Mouse (Mus musculus): ENCODE results near the gene Tnc. TPM values are rescaled to one million over a fixed set of nuclear protein-coding genes. Genes with fewer than 3 reads are reported as not detected.

Gene Tnc
- polyA plus RNA-seq, 1 experiment from 2014 or later: 2.5 TPM

DNA sequence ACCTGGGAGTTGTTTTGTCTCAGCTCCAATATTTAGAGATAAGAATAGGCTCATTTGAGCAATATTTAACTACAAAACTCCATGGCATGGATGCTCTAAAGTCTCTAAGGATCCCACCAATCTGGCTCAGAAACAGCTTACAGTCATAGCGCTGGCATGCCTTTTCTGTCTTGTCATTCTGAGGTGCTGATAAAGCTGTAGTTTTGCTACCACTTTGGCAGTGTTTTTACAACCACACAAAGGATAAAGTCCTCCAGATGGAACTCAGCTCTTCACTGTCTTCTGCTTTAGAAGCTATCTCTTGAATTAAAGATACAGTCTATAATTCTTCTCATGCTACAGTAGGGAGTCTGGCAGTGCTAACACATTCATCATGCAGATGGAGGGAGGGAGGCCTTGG is 56.6 kb downstream of the Tnc start:
- no peak for ATAC-seq (ENCODE audit: insufficient read depth)
- H3K4me1 ChIP-seq (replicated peaks): no peaks in the 10 kb centered on the region
- H3K9ac ChIP-seq: no peak overlapping the region
- H3K27ac ChIP-seq (replicated peaks): no peak overlapping the region
- H3K27me3 ChIP-seq: no peaks in the 10 kb centered on the region
- H3K4me2 ChIP-seq: no peak overlapping the region
- H3K9me3 ChIP-seq (replicated peaks): no peaks in the 10 kb centered on the region
- no peak overlapping the region for H3K4me3 ChIP-seq (replicated peaks)
- H3K36me3 ChIP-seq (replicated peaks): no peaks in the 10 kb centered on the region
- 74% methylated on average over 1 of the region's 1 CpGs for WGBS (ENCODE audit: insufficient replicate concordance)

GRCm38 (mm10) chr4:63988090-63988489 is 58.7 kb downstream of the Tnc start:
- 67% methylated on average over 5 of the region's 5 CpGs for WGBS (ENCODE audit: insufficient replicate concordance)
- no peaks in the 10 kb centered on the region for H3K27me3 ChIP-seq
- H3K4me3 ChIP-seq (replicated peaks): no peak overlapping the region
- no peaks in the 10 kb centered on the region for H3K9me3 ChIP-seq (replicated peaks)
- H3K4me1 ChIP-seq (replicated peaks): no peaks in the 10 kb centered on the region
- no peak for ATAC-seq (ENCODE audit: insufficient read depth)
- no peaks in the 10 kb centered on the region for H3K36me3 ChIP-seq (replicated peaks)
- H3K9ac ChIP-seq: no peak overlapping the region
- no peak overlapping the region for H3K27ac ChIP-seq (replicated peaks)
- no peak overlapping the region for H3K4me2 ChIP-seq

- Histone ChIP-seq H3K4me3 (replicated peaks) (no peak overlapping the region), H3K4me2 (no peak overlapping the region), H3K27me3 (no peaks in the 10 kb centered on the region), H3K9me3 (replicated peaks) (no peaks in the 10 kb centered on the region), H3K4me1 (replicated peaks) (no peaks in the 10 kb centered on the region), H3K27ac (replicated peaks) (no peak overlapping the region), H3K9ac (no peak overlapping the region), H3K36me3 (replicated peaks) (no peaks in the 10 kb centered on the region)
- no peak for ATAC-seq (ENCODE audit: insufficient read depth)
Measured at GRCm38 (mm10) chr4:63986576-63986975, 60.2 kb downstream of the Tnc start.

- ATAC-seq (ENCODE audit: insufficient read depth): no peak
- Histone ChIP-seq H3K4me2 (no peak overlapping the region), H3K27ac (replicated peaks) (no peak overlapping the region), H3K4me1 (replicated peaks) (no peaks in the 10 kb centered on the region), H3K27me3 (no peaks in the 10 kb centered on the region), H3K36me3 (replicated peaks) (no peaks in the 10 kb centered on the region), H3K9ac (no peak overlapping the region), H3K9me3 (replicated peaks) (no peaks in the 10 kb centered on the region), H3K4me3 (replicated peaks) (no peak overlapping the region)
- 45% methylated on average over 8 of the region's 8 CpGs for WGBS (ENCODE audit: insufficient replicate concordance)
Measured at GRCm38 (mm10) chr4:63983098-63983445, 63.7 kb downstream of the Tnc start.

GRCm38 (mm10) chr4:63982425-63983097 is 64.3 kb downstream of the Tnc start:
- ATAC-seq (ENCODE audit: insufficient read depth): no peak
- H3K36me3 ChIP-seq (replicated peaks): no peaks in the 10 kb centered on the region
- no peaks in the 10 kb centered on the region for H3K4me1 ChIP-seq (replicated peaks)
- H3K4me2 ChIP-seq: no peak overlapping the region
- H3K9ac ChIP-seq: no peak overlapping the region
- no peak overlapping the region for H3K4me3 ChIP-seq (replicated peaks)
- H3K9me3 ChIP-seq (replicated peaks): no peaks in the 10 kb centered on the region
- no peak overlapping the region for H3K27ac ChIP-seq (replicated peaks)
- no peaks in the 10 kb centered on the region for H3K27me3 ChIP-seq
- WGBS (ENCODE audit: insufficient replicate concordance): 56% methylated on average over 12 of the region's 12 CpGs

- no peaks in the 10 kb centered on the region for H3K9me3 ChIP-seq (replicated peaks)
- no peak overlapping the region for H3K27ac ChIP-seq (replicated peaks)
- ATAC-seq (ENCODE audit: insufficient read depth): no peak
- H3K4me3 ChIP-seq (replicated peaks): no peak overlapping the region
- H3K36me3 ChIP-seq (replicated peaks): no peaks in the 10 kb centered on the region
- 57% methylated on average over 1 of the region's 1 CpGs for WGBS (ENCODE audit: insufficient replicate concordance)
- no peak overlapping the region for H3K4me2 ChIP-seq
- no peaks in the 10 kb centered on the region for H3K27me3 ChIP-seq
- no peaks in the 10 kb centered on the region for H3K4me1 ChIP-seq (replicated peaks)
- no peak overlapping the region for H3K9ac ChIP-seq
Measured at GRCm38 (mm10) chr4:63980211-63980794, 66.5 kb downstream of the Tnc start.

DNA sequence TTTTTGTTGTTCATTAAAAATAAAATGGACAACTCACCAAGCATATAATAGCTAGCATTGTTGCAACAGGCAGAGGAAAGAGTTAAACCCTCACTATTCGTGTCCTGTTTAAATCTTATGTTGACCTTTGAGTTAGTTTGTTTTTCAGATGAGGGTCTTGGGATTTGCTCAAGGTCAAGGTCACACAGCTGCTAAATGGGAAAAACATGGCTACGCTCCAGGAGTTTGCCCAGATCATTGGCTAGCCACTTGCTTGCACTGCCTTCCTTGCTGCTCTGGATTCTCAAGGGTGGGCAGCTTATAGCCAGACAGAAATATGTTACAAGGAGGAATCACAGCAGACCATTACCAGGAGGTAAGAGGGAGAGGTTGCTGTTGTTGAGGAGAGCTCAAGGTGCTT is 67.2 kb downstream of the Tnc start:
- H3K9ac ChIP-seq: no peak overlapping the region
- H3K36me3 ChIP-seq (replicated peaks): no peaks in the 10 kb centered on the region
- no peak overlapping the region for H3K4me2 ChIP-seq
- 37% methylated on average over 2 of the region's 2 CpGs for WGBS (ENCODE audit: insufficient replicate concordance)
- no peak overlapping the region for H3K4me3 ChIP-seq (replicated peaks)
- no peaks in the 10 kb centered on the region for H3K4me1 ChIP-seq (replicated peaks)
- H3K27me3 ChIP-seq: no peaks in the 10 kb centered on the region
- ATAC-seq (ENCODE audit: insufficient read depth): no peak
- H3K27ac ChIP-seq (replicated peaks): no peak overlapping the region
- no peaks in the 10 kb centered on the region for H3K9me3 ChIP-seq (replicated peaks)

DNA sequence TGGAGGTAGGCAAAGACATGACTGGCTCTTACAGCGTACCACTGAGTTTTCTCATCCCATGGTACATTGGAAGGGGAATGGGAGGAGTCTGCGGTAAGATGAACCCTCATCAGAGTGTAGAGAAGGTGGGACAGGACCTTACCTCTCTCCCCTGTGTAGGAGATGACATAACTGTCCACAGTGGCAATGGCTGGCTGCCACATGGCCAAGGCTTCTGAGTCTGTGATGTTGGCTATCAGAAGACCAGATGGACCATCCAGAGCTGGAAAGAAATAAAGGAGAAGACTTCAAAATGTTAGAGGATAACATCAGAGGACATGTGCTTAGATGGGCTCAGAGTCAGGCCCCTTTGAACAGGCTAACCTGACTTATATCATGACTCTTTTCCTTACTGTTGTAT is 74.3 kb downstream of the Tnc start:
- 50% methylated on average over 2 of the region's 2 CpGs for WGBS (ENCODE audit: insufficient replicate concordance)
- Histone ChIP-seq H3K4me3 (replicated peaks) (no peak overlapping the region), H3K4me2 (no peak overlapping the region), H3K27me3 (no peaks in the 10 kb centered on the region), H3K9ac (no peak overlapping the region), H3K9me3 (replicated peaks) (no peaks in the 10 kb centered on the region), H3K27ac (replicated peaks) (no peak overlapping the region), H3K4me1 (replicated peaks) (no peaks in the 10 kb centered on the region), H3K36me3 (replicated peaks) (no peaks in the 10 kb centered on the region)
- no peak for ATAC-seq (ENCODE audit: insufficient read depth)

GRCm38 (mm10) chr4:63971762-63972161 is 75.1 kb downstream of the Tnc start:
- no peak overlapping the region for H3K4me2 ChIP-seq
- H3K27me3 ChIP-seq: no peaks in the 10 kb centered on the region
- ATAC-seq (ENCODE audit: insufficient read depth): no peak
- WGBS (ENCODE audit: insufficient replicate concordance): 69% methylated on average over 1 of the region's 1 CpGs
- H3K36me3 ChIP-seq (replicated peaks): no peaks in the 10 kb centered on the region
- H3K4me1 ChIP-seq (replicated peaks): no peaks in the 10 kb centered on the region
- no peaks in the 10 kb centered on the region for H3K9me3 ChIP-seq (replicated peaks)
- H3K4me3 ChIP-seq (replicated peaks): no peak overlapping the region
- H3K27ac ChIP-seq (replicated peaks): no peak overlapping the region
- no peak overlapping the region for H3K9ac ChIP-seq

DNA sequence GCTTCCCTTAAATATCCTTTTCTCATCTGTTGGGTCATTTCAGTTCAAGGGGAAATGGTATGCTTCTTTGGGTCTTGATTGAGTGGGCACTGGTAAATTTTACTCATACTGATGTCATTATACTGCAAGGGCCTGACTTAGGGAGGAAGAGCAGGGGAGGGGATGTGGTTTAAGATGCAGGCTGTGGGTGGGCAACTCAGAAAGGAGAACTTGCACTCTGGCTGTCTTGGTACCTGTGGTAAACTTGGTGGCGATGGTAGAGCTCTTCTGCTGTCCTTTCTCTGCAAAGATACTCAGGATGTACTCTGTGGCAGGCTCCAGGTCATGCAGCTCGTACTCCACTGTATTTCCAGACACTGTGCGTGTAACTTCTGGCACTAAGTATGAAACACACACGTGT is 75.9 kb downstream of the Tnc start:
- ATAC-seq (ENCODE audit: insufficient read depth): no peak
- H3K4me2 ChIP-seq: no peak overlapping the region
- WGBS (ENCODE audit: insufficient replicate concordance): 36% methylated on average over 4 of the region's 4 CpGs
- H3K36me3 ChIP-seq (replicated peaks): no peaks in the 10 kb centered on the region
- no peaks in the 10 kb centered on the region for H3K27me3 ChIP-seq
- no peaks in the 10 kb centered on the region for H3K9me3 ChIP-seq (replicated peaks)
- H3K9ac ChIP-seq: no peak overlapping the region
- H3K27ac ChIP-seq (replicated peaks): no peak overlapping the region
- no peak overlapping the region for H3K4me3 ChIP-seq (replicated peaks)
- H3K4me1 ChIP-seq (replicated peaks): no peaks in the 10 kb centered on the region

GRCm38 (mm10) chr4:63969891-63970290 is 76.9 kb downstream of the Tnc start:
- ATAC-seq (ENCODE audit: insufficient read depth): no peak
- no peak overlapping the region for H3K27ac ChIP-seq (replicated peaks)
- no peak overlapping the region for H3K4me3 ChIP-seq (replicated peaks)
- WGBS (ENCODE audit: insufficient replicate concordance): 65% methylated on average over 3 of the region's 3 CpGs
- no peaks in the 10 kb centered on the region for H3K4me1 ChIP-seq (replicated peaks)
- H3K9me3 ChIP-seq (replicated peaks): no peaks in the 10 kb centered on the region
- no peaks in the 10 kb centered on the region for H3K36me3 ChIP-seq (replicated peaks)
- no peaks in the 10 kb centered on the region for H3K27me3 ChIP-seq
- H3K4me2 ChIP-seq: no peak overlapping the region
- no peak overlapping the region for H3K9ac ChIP-seq

DNA sequence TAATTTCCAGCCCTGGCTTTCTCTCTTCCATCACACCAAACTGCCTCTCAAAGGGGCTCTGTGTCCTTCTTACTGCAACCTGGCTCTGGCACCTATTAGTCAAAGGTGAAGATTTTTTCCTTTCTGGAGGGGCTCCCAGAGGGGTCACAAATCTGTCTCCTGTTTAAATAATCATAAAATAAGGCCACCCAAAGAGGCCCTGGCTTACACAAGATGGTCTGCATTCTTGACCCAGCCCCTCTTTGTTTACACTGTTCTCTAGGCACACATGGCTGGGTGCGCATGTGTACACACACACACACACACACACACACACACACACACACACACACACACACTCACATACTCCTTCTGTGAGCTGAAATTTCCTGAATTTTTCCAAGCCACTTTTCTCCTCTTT is 83.4 kb downstream of the Tnc start:
- Histone ChIP-seq H3K4me1 (replicated peaks) (no peaks in the 10 kb centered on the region), H3K4me3 (replicated peaks) (no peak overlapping the region), H3K4me2 (no peak overlapping the region), H3K9me3 (replicated peaks) (no peaks in the 10 kb centered on the region), H3K9ac (no peak overlapping the region), H3K27me3 (no peaks in the 10 kb centered on the region), H3K36me3 (replicated peaks) (no peaks in the 10 kb centered on the region), H3K27ac (replicated peaks) (no peak overlapping the region)
- WGBS (ENCODE audit: insufficient replicate concordance): 33% methylated on average over 1 of the region's 1 CpGs
- no peak for ATAC-seq (ENCODE audit: insufficient read depth)

All from liver, embryonic 15.5 days (tissue).